Mouse (Mus musculus): Measurements from ENCODE around the gene Kif1c.
"Not testable (repeated sequence)": the region's sequence is repeated elsewhere in the genome, so short reads cannot be mapped to it uniquely, and the experiment has no call there.

Kif1c gene

GRCm38 (mm10) chr11:70742581-70743459, 42.5 kb downstream of the Kif1c start:
- no peak for DNase-seq (ENCODE audit: low spot score in 2 of 2)

- no peak for DNase-seq (ENCODE audit: low spot score in 2 of 2)
Observed at GRCm38 (mm10) chr11:70745636-70746035, 45.3 kb downstream of the Kif1c start.

GRCm38 (mm10) chr11:70747876-70748545, 47.7 kb downstream of the Kif1c start:
- no peak for DNase-seq (ENCODE audit: low spot score in 2 of 2)

- no peak for DNase-seq (ENCODE audit: low spot score in 2 of 2)
Observed at GRCm38 (mm10) chr11:70752337-70753017, 52.1 kb downstream of the Kif1c start.

GRCm38 (mm10) chr11:70753146-70753545, 52.8 kb downstream of the Kif1c start:
- DNase-seq (ENCODE audit: low spot score in 2 of 2): no peak

GRCm38 (mm10) chr11:70754476-70754875, 54.1 kb downstream of the Kif1c start:
- DNase-seq (ENCODE audit: low spot score in 2 of 2): no peak

- no peak for DNase-seq (ENCODE audit: low spot score in 2 of 2)
Observed at GRCm38 (mm10) chr11:70754958-70755357, 54.6 kb downstream of the Kif1c start.

- peak; percentile 77 to 93 for DNase-seq (ENCODE audit: low spot score in 2 of 2)
Observed at GRCm38 (mm10) chr11:70755645-70756044, 55.3 kb downstream of the Kif1c start.

- DNase-seq (ENCODE audit: low spot score in 2 of 2): not testable (repeated sequence)
Observed at GRCm38 (mm10) chr11:70760446-70760845, 60.1 kb downstream of the Kif1c start.

- no peak for DNase-seq (ENCODE audit: low spot score in 2 of 2)
Observed at GRCm38 (mm10) chr11:70762641-70763040, 62.3 kb downstream of the Kif1c start.

GRCm38 (mm10) chr11:70763582-70763935, 63.2 kb downstream of the Kif1c start:
- no peak for DNase-seq (ENCODE audit: low spot score in 2 of 2)

GRCm38 (mm10) chr11:70763936-70764808, 63.8 kb downstream of the Kif1c start, which contains the start of gene Zfp3:
TSS of gene Zfp3 (plus strand) at chr11:70764209.
- peak; percentile 73 to 86 for DNase-seq (ENCODE audit: low spot score in 2 of 2)

GRCm38 (mm10) chr11:70765776-70766445, 65.6 kb downstream of the Kif1c start:
- DNase-seq (ENCODE audit: low spot score in 2 of 2): peak in 1 of 2 experiments; percentile 57

- DNase-seq (ENCODE audit: low spot score in 2 of 2): no peak
Observed at GRCm38 (mm10) chr11:70770804-70771203, 70.5 kb downstream of the Kif1c start.

- DNase-seq (ENCODE audit: low spot score in 2 of 2): peak; percentile 69 to 84
Observed at GRCm38 (mm10) chr11:70776830-70777571, 76.7 kb downstream of the Kif1c start.

- DNase-seq (ENCODE audit: low spot score in 2 of 2): no peak
Observed at GRCm38 (mm10) chr11:70777634-70778033, 77.3 kb downstream of the Kif1c start.

GRCm38 (mm10) chr11:70778058-70778457, 77.7 kb downstream of the Kif1c start:
- DNase-seq (ENCODE audit: low spot score in 2 of 2): not testable (repeated sequence)
